Mouse (Mus musculus): ENCODE measurements around the gene Snx18.

GRCm38 (mm10) chr13:113587200-113587936, 31.0 kb downstream of the Snx18 start:
- TF ChIP-seq CTCF (IDR thresholded peaks at IDR 0.05; ENCODE audit: control insufficient read depth, insufficient read depth, insufficient read length) (no peak), MYOD1 (IDR thresholded peaks at IDR 0.05; ENCODE audit: control insufficient read depth, insufficient read length, low read depth) (no peak), USF1 (IDR thresholded peaks at IDR 0.05; ENCODE audit: low read depth) (no peak)
